Mouse (Mus musculus): ENCODE measurements around the gene Olfr1106. TPM values are rescaled to one million over a fixed set of nuclear protein-coding genes. Genes with fewer than 3 reads are reported as not detected.

Olfr1106 gene
- not detected for total RNA-seq (2021)

DNA sequence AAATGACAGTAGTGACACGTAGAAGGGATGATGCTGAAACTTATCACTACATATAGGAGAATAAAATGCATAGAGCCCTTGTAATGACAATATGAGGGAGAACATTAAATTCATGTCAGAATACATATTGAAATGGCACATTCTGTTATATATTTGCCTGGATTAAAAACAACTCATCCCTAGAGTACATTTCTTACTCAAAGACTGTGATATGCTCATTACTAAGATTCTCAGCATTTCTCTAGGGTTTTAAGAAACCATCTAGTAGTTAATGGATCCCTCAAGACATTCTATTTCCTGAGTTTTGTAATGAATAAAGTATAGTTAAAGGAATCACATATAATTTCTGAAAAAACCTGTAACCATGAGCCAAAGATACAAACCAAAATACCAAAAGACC is at the start of gene Olfr1106:
Gene Olfr1106 (minus strand): TSS at position 101 of the 400 bp plus-strand sequence.
- no peak for DNase-seq (ENCODE audit: low spot score in 2 of 2)
- intact Hi-C loops (cut with DNase I): no loop called here

DNA sequence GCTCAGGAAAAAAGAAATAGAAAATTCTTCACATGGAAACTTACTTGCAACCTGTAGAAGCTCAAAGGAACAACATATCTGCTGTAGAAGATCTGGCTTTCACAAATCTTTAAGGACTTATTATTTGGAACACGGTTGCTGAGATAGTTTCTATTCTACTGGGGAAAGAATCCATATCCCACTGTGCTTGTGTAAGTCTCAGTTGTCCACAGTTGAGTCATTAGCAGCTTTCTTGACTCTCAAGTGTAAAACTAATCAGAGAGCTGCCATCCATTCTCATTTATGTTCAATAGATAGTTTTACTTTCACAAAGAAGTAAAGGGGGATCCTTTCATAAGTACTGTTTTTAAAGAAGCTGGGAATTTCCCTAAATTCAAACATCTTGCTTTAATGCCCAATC is 43.8 kb upstream of the Olfr1106 start, which contains the start of gene Olfr1109:
Gene Olfr1109 (minus strand): TSS at position 101 of the 400 bp plus-strand sequence.
- no peak for DNase-seq (ENCODE audit: low spot score in 2 of 2)
- intact Hi-C loops (cut with DNase I): no loop called here

DNA sequence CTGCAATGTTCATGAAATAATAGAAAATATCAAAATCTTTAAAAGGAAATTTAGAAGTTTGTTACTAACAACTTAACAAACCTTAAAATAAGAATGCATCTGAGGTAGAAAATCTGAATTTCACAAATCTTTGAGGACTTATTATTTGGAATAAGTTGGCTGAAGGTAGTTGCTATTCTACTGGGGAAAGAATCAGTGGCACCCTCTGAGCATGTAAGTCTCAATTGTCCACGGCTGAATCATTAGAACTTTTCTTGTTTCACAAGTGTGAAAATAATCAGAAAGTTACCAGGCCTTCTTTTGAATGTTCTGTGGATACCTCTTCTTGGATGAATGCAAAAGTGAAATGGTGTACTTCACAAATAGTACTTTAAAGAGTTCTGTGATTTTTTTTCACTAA is 23.6 kb upstream of the Olfr1106 start, which contains the start of gene Olfr1107:
Gene Olfr1107 (minus strand): TSS at position 101 of the 400 bp plus-strand sequence.
- intact Hi-C loops (cut with DNase I): no loop called here
- DNase-seq (ENCODE audit: low spot score in 2 of 2): no peak

DNA sequence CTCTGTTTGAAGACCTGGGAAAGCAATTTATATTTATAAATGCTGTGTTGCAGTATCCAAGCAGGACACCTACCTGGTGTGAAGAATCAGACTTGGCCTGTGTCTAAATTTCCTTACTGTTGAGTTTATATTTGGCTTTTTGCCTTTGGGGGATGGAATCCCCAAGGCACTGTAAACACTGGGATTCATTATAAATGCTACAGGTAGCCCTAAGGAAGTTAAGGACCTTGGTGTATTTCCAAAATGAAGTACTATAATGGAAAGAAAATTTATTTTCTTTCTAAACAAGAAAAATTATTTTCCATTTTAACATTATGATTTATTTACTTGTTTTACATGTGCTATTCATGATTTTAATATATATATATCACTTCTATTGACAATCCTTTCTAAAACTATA is 15.6 kb downstream of the Olfr1106 start, which contains the start of gene Olfr1105:
Gene Olfr1105 (minus strand): TSS at position 101 of the 400 bp plus-strand sequence.
- DNase-seq (ENCODE audit: low spot score in 2 of 2): no peak
- intact Hi-C loops (cut with DNase I): no loop called here

DNA sequence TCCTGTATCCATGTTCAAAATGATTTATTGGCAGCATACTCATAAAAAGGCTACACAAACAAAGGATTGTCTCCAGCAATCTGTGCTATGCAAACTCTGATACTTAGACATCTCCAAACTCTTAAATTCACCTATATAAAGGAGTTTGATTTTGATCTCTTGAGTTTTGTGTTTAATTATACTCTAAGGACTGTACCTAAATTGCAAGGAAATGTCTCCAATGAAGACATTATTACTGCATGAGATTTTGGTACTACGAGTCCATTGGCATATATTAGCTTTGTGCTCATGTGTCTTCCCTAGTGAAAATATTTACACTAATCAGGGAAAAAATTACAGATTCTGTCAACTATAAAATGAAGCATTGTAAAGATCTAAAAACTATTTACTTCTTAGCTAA is 25.1 kb downstream of the Olfr1106 start, which contains the start of gene Olfr1104:
Gene Olfr1104 (minus strand): TSS at position 101 of the 400 bp plus-strand sequence.
- intact Hi-C loops (cut with DNase I): no loop called here
- no peak for DNase-seq (ENCODE audit: low spot score in 2 of 2)

DNA sequence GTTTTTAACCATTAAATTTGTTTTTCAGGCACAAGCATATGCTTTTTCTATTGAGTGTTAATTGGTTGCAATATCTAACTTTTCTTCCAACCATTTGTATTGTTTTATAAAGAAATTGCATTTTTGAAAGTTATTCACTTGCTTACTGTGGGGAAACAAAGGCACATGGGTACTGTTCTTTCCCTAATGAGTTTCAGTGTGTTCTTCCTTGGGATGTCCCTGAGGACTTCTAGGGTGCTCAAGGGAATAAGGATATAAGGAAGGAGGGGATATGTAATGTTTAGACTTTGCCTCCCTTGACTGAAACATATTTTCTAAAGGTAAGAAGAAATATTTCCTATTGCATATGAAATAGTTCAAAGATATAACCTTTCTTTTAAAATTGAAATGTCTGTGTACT is 54.0 kb downstream of the Olfr1106 start, which contains the start of gene Olfr1102:
Gene Olfr1102 (plus strand): TSS at position 301 of the 400 bp plus-strand sequence.
- intact Hi-C loops (cut with DNase I): no loop called here
- no peak for DNase-seq (ENCODE audit: low spot score in 2 of 2)

Other genes with a start within 250 kb of the Olfr1106 start
- gene Olfr141, start 242.3 kb downstream of the Olfr1106 start, total RNA-seq (2021): not detected
- gene Olfr1094, start 227.6 kb downstream of the Olfr1106 start, total RNA-seq (2021): not detected
- gene Olfr1095, start 200.6 kb downstream of the Olfr1106 start, total RNA-seq (2021): not detected
- gene Gm13723, start 177.5 kb downstream of the Olfr1106 start, total RNA-seq (2021): not detected
- not detected for gene Olfr1097, start 160.1 kb downstream of the Olfr1106 start, total RNA-seq (2021)
- gene Olfr1098, start 127.7 kb downstream of the Olfr1106 start, total RNA-seq (2021): not detected
- gene Olfr1099, start 91.6 kb downstream of the Olfr1106 start, total RNA-seq (2021): not detected
- gene Olfr1100, start 72.3 kb downstream of the Olfr1106 start, total RNA-seq (2021): not detected
- gene Olfr1101, start 61.1 kb downstream of the Olfr1106 start, total RNA-seq (2021): not detected
- gene Olfr1102, start 53.9 kb downstream of the Olfr1106 start, total RNA-seq (2021): not detected
- gene Olfr1104, start 25.2 kb downstream of the Olfr1106 start, total RNA-seq (2021): not detected
- gene Olfr1105, start 15.7 kb downstream of the Olfr1106 start, total RNA-seq (2021): not detected
- gene Olfr1107, start 23.5 kb upstream of the Olfr1106 start, total RNA-seq (2021): not detected
- gene Olfr1109, start 43.7 kb upstream of the Olfr1106 start, total RNA-seq (2021): not detected
- not detected for gene Olfr259, start 62.3 kb upstream of the Olfr1106 start, total RNA-seq (2021)
- not detected for gene Olfr1110, start 88.0 kb upstream of the Olfr1106 start, total RNA-seq (2021)
- gene Olfr1111, start 100.4 kb upstream of the Olfr1106 start, total RNA-seq (2021): not detected
- not detected for gene Olfr1112, start 135.5 kb upstream of the Olfr1106 start, total RNA-seq (2021)
- gene Olfr1113, start 156.7 kb upstream of the Olfr1106 start, total RNA-seq (2021): not detected
- gene Olfr1115, start 195.7 kb upstream of the Olfr1106 start, total RNA-seq (2021): not detected
- not detected for gene Olfr1116, start 215.3 kb upstream of the Olfr1106 start, total RNA-seq (2021)